Mouse (Mus musculus) lung, adult 2 months (tissue): ENCODE results near the gene Limch1.

Experiments
- CTCF ChIP-seq: fragments of 200-500 bp; IDR thresholded peaks from 2 replicates; pipeline ENCODE4 v1.5.1; 2011; ENCODE audit warnings: mild to moderate bottlenecking, low read length, control low read depth; ENCODE audit not compliant: insufficient read depth
- POLR2A ChIP-seq: fragments of 200-500 bp; IDR thresholded peaks from 2 replicates; pipeline ENCODE4 v1.6.1; 2011; ENCODE audit warnings: low read depth, mild to moderate bottlenecking, control low read depth, low read length, borderline replicate concordance; ENCODE audit errors: extremely low read depth

GRCm38 (mm10) chr5:66980862-66981261 is 235.2 kb downstream of the Limch1 start:
- TF ChIP-seq CTCF, result no peak
- no peak for TF ChIP-seq POLR2A
